Mouse (Mus musculus): Measurements from ENCODE around the gene Cd2ap.

GRCm38 (mm10) chr17:42912193-42912592, 35.7 kb upstream of the Cd2ap start:
- TF ChIP-seq CTCF (IDR thresholded peaks at IDR 0.05; ENCODE audit: low read depth) (no peak), EP300 (IDR thresholded peaks at IDR 0.05; ENCODE audit: low read depth) (no peak)

Measured in liver, postnatal 0 days (tissue).